Mouse (Mus musculus) liver, adult (tissue): ENCODE measurements around the gene Mei4.

Experiments used
- GATA4 ChIP-seq: IDR thresholded peaks from 2 replicates; pipeline ENCODE4 v1.6.1; 2014; ENCODE audit warnings: mild to moderate bottlenecking, low read length; ENCODE audit not compliant: insufficient replicate concordance

Mei4 gene

GRCm38 (mm10) chr9:82042515-82043056, 179.1 kb downstream of the Mei4 start:
- TF ChIP-seq GATA4 = no peak

- no peak for TF ChIP-seq GATA4
Measured at GRCm38 (mm10) chr9:82044517-82044916, 181.0 kb downstream of the Mei4 start.

- no peak for TF ChIP-seq GATA4
Measured at GRCm38 (mm10) chr9:82073832-82074231, 210.4 kb downstream of the Mei4 start.

DNA sequence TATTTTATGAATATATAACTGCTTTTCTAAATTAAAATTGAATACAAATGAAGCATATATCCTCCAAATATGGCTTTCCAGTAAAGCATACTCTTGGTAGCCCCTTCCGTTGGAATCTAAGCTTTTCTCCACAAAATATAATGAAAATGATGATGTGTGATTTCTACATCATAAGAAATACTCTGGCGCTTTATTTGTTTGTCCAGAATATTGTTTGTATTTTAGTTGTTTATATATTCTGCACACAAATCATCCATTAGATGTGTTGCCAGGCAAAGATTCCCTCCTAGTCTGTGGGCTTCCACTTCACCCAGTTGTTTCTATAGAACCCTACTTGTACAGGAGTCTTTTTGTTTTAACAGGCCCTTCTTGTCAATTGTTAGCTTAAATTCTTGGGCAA, 211.8 kb downstream of the Mei4 start:
- TF ChIP-seq GATA4 = no peak

- TF ChIP-seq GATA4 = no peak
Measured at GRCm38 (mm10) chr9:82096409-82096808, 232.9 kb downstream of the Mei4 start.

DNA sequence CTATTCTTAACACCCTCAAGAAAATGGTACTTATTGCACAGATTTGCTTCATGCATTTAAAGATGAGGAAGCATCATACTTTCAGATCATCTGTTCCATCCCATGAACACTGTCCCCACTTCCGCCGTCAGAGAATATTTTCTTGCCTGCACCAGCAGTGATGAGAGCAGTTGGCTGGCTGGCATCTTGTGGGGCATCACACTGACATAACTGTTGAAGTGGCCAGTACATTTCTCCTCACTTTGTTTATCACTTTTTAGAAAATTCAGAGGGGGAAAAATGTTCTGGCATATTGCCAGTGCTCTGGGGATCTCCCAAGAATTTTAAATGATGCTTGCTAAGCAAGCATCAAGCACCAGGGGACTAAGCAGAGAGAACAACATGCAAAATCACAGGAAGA, 251.4 kb downstream of the Mei4 start:
- TF ChIP-seq GATA4 = no peak

- no peak for TF ChIP-seq GATA4
Measured at GRCm38 (mm10) chr9:82136119-82136518, 272.6 kb downstream of the Mei4 start.

DNA sequence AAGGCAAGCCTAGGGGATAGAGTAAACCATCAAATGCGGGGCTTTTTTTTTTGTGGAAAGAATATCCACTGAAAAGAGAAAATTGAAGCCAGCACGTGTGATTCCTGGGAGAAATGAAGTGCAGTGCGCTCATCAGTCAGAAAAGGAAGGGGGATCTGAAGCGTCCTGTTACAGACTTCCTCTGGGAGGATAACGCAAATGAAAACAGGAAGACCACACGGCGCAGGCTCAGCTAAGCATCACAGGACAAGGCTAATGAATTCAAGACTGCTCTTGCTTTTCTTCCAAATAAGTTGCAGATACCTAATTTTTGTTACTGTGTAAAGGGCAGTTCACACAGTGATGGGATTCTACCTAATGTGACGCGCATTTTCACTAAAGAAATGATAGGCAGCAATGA, 296.7 kb downstream of the Mei4 start:
- TF ChIP-seq GATA4 = no peak

GRCm38 (mm10) chr9:82162415-82162814, 298.9 kb downstream of the Mei4 start:
- no peak for TF ChIP-seq GATA4

- TF ChIP-seq GATA4 = no peak
Measured at GRCm38 (mm10) chr9:82217976-82218375, 354.5 kb downstream of the Mei4 start.

DNA sequence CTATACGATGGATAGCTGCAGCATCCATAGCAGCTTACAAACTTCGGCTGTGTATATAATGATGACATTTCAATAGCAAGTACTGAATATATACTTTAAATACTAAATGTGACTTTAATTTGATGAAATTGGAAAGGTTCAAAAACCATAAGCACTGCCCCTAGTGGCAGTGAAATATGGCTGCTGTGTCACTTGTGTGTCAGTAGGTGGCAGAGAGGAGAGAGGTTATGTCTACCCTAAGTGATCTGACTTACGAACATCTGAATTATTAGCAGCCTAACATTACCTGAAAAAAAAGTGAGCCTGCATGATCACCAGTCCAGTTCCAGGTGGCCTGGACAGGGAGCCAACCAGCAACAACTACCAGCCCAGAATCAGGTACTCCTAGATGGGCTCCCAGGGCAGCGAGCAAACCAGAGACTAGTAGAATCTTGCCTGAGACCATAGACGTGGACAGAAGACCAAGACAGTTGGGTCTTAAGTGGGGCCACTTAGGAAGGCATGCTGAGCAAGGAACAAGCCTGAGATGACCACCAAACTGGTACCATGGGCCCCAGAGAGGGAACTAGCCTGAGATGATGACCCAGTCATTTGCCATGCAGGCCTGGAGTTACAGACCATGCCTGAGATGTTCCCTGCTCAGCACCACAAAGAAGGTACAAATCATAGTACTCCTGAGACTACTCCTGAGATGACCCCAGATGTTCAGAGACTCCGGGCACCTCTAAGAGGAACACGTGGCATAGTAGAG, 384.4 kb downstream of the Mei4 start:
- TF ChIP-seq GATA4 = no peak
